Mouse (Mus musculus) MEL (cell line): ENCODE measurements at regions not wholly inside any gene's neighbourhood (a gene's known extent, or its start where the extent isn't known, plus 50 kb on each side); places are given as distances from the start of the nearest gene placed in this dataset.

ENCODE experiments used
- DNase-seq: peaks from one replicate; pipeline ENCODE4 v3.0.0; 2011; ENCODE audit warnings: low read depth, low spot score
- H3K27ac ChIP-seq: 2 replicates; pipeline ENCODE4 v1.5.1; 2012; ENCODE audit warnings: low read depth, mild to moderate bottlenecking, control low read depth, low read length, moderate library complexity; ENCODE audit not compliant: control insufficient read depth
- H3K27me3 ChIP-seq, 2 experiments: fragments of 150-350 bp in 1 of 2; sonication (generic) in 1 of 2; 2 replicates each; pipeline ENCODE4 v1.6.1; 2012; ENCODE audit warnings: low read length in 2 of 2, mild to moderate bottlenecking in 2 of 2, improper control_type of control experiment in 1 of 2, moderate library complexity in 1 of 2; ENCODE audit not compliant: insufficient read depth in 2 of 2, control insufficient read depth in 1 of 2
- H3K36me3 ChIP-seq, 2 experiments: 2 replicates each; pipeline ENCODE4 v1.6.1; 2012 to 2014; ENCODE audit warnings: low read length in 2 of 2, improper control_type of control experiment in 1 of 2, inconsistent platforms in 1 of 2, mild to moderate bottlenecking in 1 of 2; ENCODE audit not compliant: insufficient read depth in 2 of 2, control insufficient read depth in 1 of 2
- H3K4me1 ChIP-seq, 2 experiments: fragments of 150-350 bp in 1 of 2; sonication (generic) in 1 of 2; 2 replicates each; pipeline ENCODE4 v1.6.1; 2012; ENCODE audit warnings: low read length in 2 of 2, improper control_type of control experiment in 1 of 2, mild to moderate bottlenecking in 1 of 2; ENCODE audit not compliant: insufficient read depth in 2 of 2, control insufficient read depth in 1 of 2
- H3K4me3 ChIP-seq, 2 experiments: fragments of 150-350 bp in 1 of 2; sonication (generic) in 1 of 2; 2 replicates each; pipeline ENCODE4 v1.5.1; 2012; ENCODE audit warnings: low read depth in 2 of 2, low read length in 2 of 2, mild to moderate bottlenecking in 2 of 2, moderate library complexity in 2 of 2, control low read depth in 1 of 2, improper control_type of control experiment in 1 of 2; ENCODE audit not compliant: control insufficient read depth in 1 of 2, insufficient read depth in 1 of 2
- H3K79me2 ChIP-seq: 2 replicates; pipeline ENCODE4 v1.6.1; 2012; ENCODE audit warnings: mild to moderate bottlenecking, low read length, moderate library complexity; ENCODE audit not compliant: control insufficient read depth, poor library complexity, insufficient read depth
- H3K9ac ChIP-seq: 2 replicates; pipeline ENCODE4 v1.6.1; 2012; ENCODE audit warnings: low read depth, mild to moderate bottlenecking, control low read depth, low read length, moderate library complexity; ENCODE audit not compliant: control insufficient read depth, poor library complexity, severe bottlenecking
- H3K9me3 ChIP-seq: fragments of 150-350 bp; sonication (generic); replicated peaks from 2 replicates; pipeline ENCODE4 v1.6.1; 2012; ENCODE audit warnings: mild to moderate bottlenecking, low read length, improper control_type of control experiment, moderate library complexity; ENCODE audit not compliant: insufficient read depth
- CHD1 ChIP-seq: IDR thresholded peaks from 2 replicates; pipeline ENCODE4 v1.6.1; 2012; ENCODE audit warnings: low read depth, mild to moderate bottlenecking, inconsistent platforms, low read length, improper control_type of control experiment
- E2F4 ChIP-seq: IDR thresholded peaks from 2 replicates; pipeline ENCODE4 v1.6.1; 2011; ENCODE audit warnings: low read depth, low read length, improper control_type of control experiment, borderline replicate concordance
- ELF1 ChIP-seq: IDR thresholded peaks from 2 replicates; pipeline ENCODE4 v1.6.1; 2014; ENCODE audit warnings: low read depth, mild to moderate bottlenecking, inconsistent platforms, low read length, improper control_type of control experiment, moderate library complexity
- ETS1 ChIP-seq: IDR thresholded peaks from 2 replicates; pipeline ENCODE4 v1.6.1; 2012; ENCODE audit warnings: low read depth, mild to moderate bottlenecking, inconsistent platforms, low read length, improper control_type of control experiment, moderate library complexity
- GATA1 ChIP-seq: IDR thresholded peaks from 2 replicates; pipeline ENCODE4 v1.6.1; 2011; ENCODE audit warnings: low read depth, low read length, improper control_type of control experiment
- HCFC1 ChIP-seq: IDR thresholded peaks from 2 replicates; pipeline ENCODE4 v1.6.1; 2012; ENCODE audit warnings: low read depth, mild to moderate bottlenecking, inconsistent platforms, low read length, improper control_type of control experiment, moderate library complexity
- JUND ChIP-seq: IDR thresholded peaks from 2 replicates; pipeline ENCODE4 v1.6.1; 2011; ENCODE audit warnings: low read depth, mild to moderate bottlenecking, improper control_type of control experiment, low read length
- MEF2A ChIP-seq: IDR thresholded peaks from 2 replicates; pipeline ENCODE4 v1.6.1; 2014; ENCODE audit warnings: low read depth, mild to moderate bottlenecking, inconsistent platforms, low read length, improper control_type of control experiment; ENCODE audit not compliant: poor library complexity, insufficient replicate concordance, severe bottlenecking; ENCODE audit errors: extremely low read depth
- MYC ChIP-seq: IDR thresholded peaks from 2 replicates; pipeline ENCODE4 v1.6.1; 2011; ENCODE audit warnings: low read depth, mild to moderate bottlenecking, low read length, improper control_type of control experiment, moderate library complexity
- NRF1 ChIP-seq: IDR thresholded peaks from 2 replicates; pipeline ENCODE4 v1.6.1; 2014; ENCODE audit warnings: low read depth, mild to moderate bottlenecking, inconsistent platforms, low read length, improper control_type of control experiment, moderate library complexity; ENCODE audit not compliant: poor library complexity, insufficient read depth, severe bottlenecking
- POLR2AphosphoS2 ChIP-seq: IDR thresholded peaks from 2 replicates; pipeline ENCODE4 v1.6.1; 2011; ENCODE audit warnings: low read length, improper control_type of control experiment
- POLR2AphosphoS5 ChIP-seq: IDR thresholded peaks from 2 replicates; pipeline ENCODE4 v1.6.1; 2012; ENCODE audit warnings: low read depth, borderline replicate concordance, mild to moderate bottlenecking, inconsistent platforms, low read length, moderate library complexity, mixed read lengths
- SMC3 ChIP-seq: IDR thresholded peaks from 2 replicates; pipeline ENCODE4 v1.6.1; 2011; ENCODE audit warnings: low read depth, low read length, improper control_type of control experiment
- TAL1 ChIP-seq: IDR thresholded peaks from 2 replicates; pipeline ENCODE4 v1.6.1; 2012; ENCODE audit warnings: mild to moderate bottlenecking, inconsistent platforms, low read length, moderate library complexity, mixed read lengths
- TBP ChIP-seq: IDR thresholded peaks from 2 replicates; pipeline ENCODE4 v1.8.0; 2011; ENCODE audit warnings: low read depth, low read length, improper control_type of control experiment
- UBTF ChIP-seq: IDR thresholded peaks from 2 replicates; pipeline ENCODE4 v1.6.1; 2012; ENCODE audit warnings: low read depth, mild to moderate bottlenecking, inconsistent platforms, low read length, improper control_type of control experiment, moderate library complexity, borderline replicate concordance; ENCODE audit not compliant: insufficient read depth
- USF1 ChIP-seq: IDR thresholded peaks from 2 replicates; pipeline ENCODE4 v1.6.1; 2014; ENCODE audit warnings: low read depth, mild to moderate bottlenecking, inconsistent platforms, low read length, improper control_type of control experiment, moderate library complexity
- ZC3H11A ChIP-seq: IDR thresholded peaks from 2 replicates; pipeline ENCODE4 v1.6.1; 2012; ENCODE audit warnings: low read depth, mild to moderate bottlenecking, inconsistent platforms, low read length, improper control_type of control experiment
- ZKSCAN1 ChIP-seq: IDR thresholded peaks from 2 replicates; pipeline ENCODE4 v1.6.1; 2012; ENCODE audit warnings: low read depth, mild to moderate bottlenecking, inconsistent platforms, low read length, improper control_type of control experiment, moderate library complexity
- ZMIZ1 ChIP-seq: IDR thresholded peaks from 2 replicates; pipeline ENCODE4 v1.6.1; 2012; ENCODE audit warnings: low read depth, mild to moderate bottlenecking, inconsistent platforms, low read length, improper control_type of control experiment, moderate library complexity
- ZNF384 ChIP-seq: IDR thresholded peaks from 2 replicates; pipeline ENCODE4 v1.6.1; 2012; ENCODE audit warnings: low read depth, mild to moderate bottlenecking, inconsistent platforms, low read length, improper control_type of control experiment

DNA sequence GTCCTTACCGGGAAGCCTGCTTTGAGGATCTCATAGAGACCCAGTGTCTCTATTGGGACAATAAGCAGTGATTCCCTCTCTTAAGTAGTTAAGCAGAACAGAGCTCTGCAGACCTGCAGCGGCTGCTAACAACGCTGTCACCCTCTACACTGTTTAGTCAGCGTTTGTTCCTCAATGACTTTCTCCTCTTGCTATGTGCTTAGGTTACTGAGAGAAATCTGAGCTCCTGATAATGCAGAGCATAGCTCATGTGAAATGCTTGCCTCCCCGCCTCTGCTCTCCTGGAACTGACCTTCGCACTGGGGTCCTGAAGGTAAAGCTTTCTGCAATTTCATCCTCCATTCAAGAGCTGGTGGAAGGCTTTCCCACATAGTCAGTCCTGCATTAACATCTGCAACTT lies 226.6 kb upstream of the Ppargc1a start:
- no peak for DNase-seq
- no peak overlapping the region for H3K27ac ChIP-seq
- no peaks in the 10 kb centered on the region for H3K79me2 ChIP-seq
- H3K36me3 ChIP-seq = no peaks in the 10 kb centered on the region
- no peaks in the 10 kb centered on the region; a peak in 1 of 4 replicates for H3K27me3 ChIP-seq
- no peaks in the 10 kb centered on the region for H3K9me3 ChIP-seq
- no peaks in the 10 kb centered on the region for H3K4me1 ChIP-seq
- TF ChIP-seq JUND = no peak
- TF ChIP-seq ZC3H11A = no peak
- TF ChIP-seq POLR2AphosphoS5 = no peak
- no peak for TF ChIP-seq GATA1
- TF ChIP-seq HCFC1 = no peak
- no peak for TF ChIP-seq TBP
- TF ChIP-seq TAL1 = no peak
- TF ChIP-seq MEF2A = no peak
- TF ChIP-seq E2F4 = no peak
- TF ChIP-seq UBTF = no peak
- TF ChIP-seq ZKSCAN1 = no peak
- no peak overlapping the region for H3K9ac ChIP-seq
- H3K4me3 ChIP-seq = no peak overlapping the region

DNA sequence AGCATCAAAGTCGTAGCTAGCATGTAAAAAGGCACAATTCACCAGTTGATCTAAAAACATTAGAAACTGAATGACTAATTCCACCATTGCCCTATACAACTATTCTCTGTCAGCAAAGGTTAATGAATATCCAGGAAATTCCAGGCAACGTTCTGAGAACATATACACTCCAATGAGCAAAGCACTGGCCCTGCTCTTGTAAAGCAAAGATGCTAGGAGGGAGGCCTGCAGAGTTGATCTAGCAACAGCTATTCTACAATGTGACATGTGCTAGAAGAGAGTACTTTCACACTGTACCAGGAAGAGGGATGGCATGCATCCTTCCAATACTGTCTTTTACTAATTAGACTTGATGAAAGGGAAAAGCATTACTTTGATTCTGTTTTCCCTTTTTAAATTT lies 225.4 kb upstream of the Ppargc1a start:
- no peak for DNase-seq
- Histone ChIP-seq H3K27ac (no peak overlapping the region), H3K79me2 (no peaks in the 10 kb centered on the region), H3K36me3 (no peaks in the 10 kb centered on the region), H3K9ac (no peak overlapping the region), H3K4me1 (no peaks in the 10 kb centered on the region), H3K9me3 (no peaks in the 10 kb centered on the region), H3K27me3 (no peaks in the 10 kb centered on the region; a peak in 1 of 4 replicates), H3K4me3 (no peak overlapping the region)
- TF ChIP-seq MYC (no peak), USF1 (no peak), SMC3 (no peak), E2F4 (no peak), ZNF384 (no peak), ELF1 (no peak), CHD1 (no peak), ETS1 (no peak), POLR2AphosphoS2 (no peak), NRF1 (no peak), ZMIZ1 (no peak)
